ENCODE assay signal across 15 mouse cellular contexts in genomic region chr3:116159376-116159775, GRCm38 (mm10).
"Had no signal": no experiment of that assay in that cellular context is flagged by ENCODE, and none has a peak within 500 bp of the region (broad histone marks: within the 10 kb centered on the region; RNA-seq: fewer than 3 reads in every experiment).

No protein-coding gene starts in this region.

- ATAC-seq: lung, postnatal 0 days; midbrain, embryonic 15.5 days had no signal

- DNase-seq: kidney, adult 11 months; kidney, adult 8-10 months; kidney, postnatal 10 days; kidney, postnatal 36 days; left cerebral cortex, postnatal 4 days; liver, embryonic 13.5 days; lung, embryonic 14.5 days; right cerebral cortex, adult 18-20 months; right cerebral cortex, postnatal 14 days; right cerebral cortex, postnatal 4 days; thymus, adult 2 months; thymus, postnatal 14 days; thymus, postnatal 4 days had no signal
